Mouse (Mus musculus) stomach, embryonic 16.5 days (tissue): ENCODE data around the gene Slc6a5. TPM values are rescaled to one million over a fixed set of nuclear protein-coding genes. Genes with fewer than 3 reads are reported as not detected.

ENCODE experiments used
- ATAC-seq: fragments of 200-750 bp; cut with Nextera tagmentation; 2 replicates; pipeline ENCODE4 v1.8.0; 2017; ENCODE audit warnings: moderate number of reproducible peaks, moderate TSS enrichment; ENCODE audit not compliant: insufficient read depth, low FRiP score
- H3K27ac ChIP-seq: fragments of 300-500 bp; sonication (generic); 2 replicates; pipeline ENCODE4 v1.5.1; 2014; ENCODE audit warnings: low read length
- H3K27me3 ChIP-seq: fragments of 300-500 bp; sonication (generic); 2 replicates; pipeline ENCODE4 v1.6.1; 2014; ENCODE audit warnings: low read length, control low read depth, mixed read lengths; ENCODE audit not compliant: control insufficient read depth, insufficient read depth
- H3K36me3 ChIP-seq: fragments of 300-500 bp; sonication (generic); 2 replicates; pipeline ENCODE4 v1.6.1; 2014; ENCODE audit warnings: low read length; ENCODE audit not compliant: control insufficient read depth, insufficient read depth
- H3K4me1 ChIP-seq: fragments of 300-500 bp; sonication (generic); 2 replicates; pipeline ENCODE4 v1.6.1; 2014; ENCODE audit warnings: low read length, control low read depth, mixed read lengths; ENCODE audit not compliant: control insufficient read depth, insufficient read depth
- H3K4me2 ChIP-seq: fragments of 300-500 bp; sonication (generic); 2 replicates; pipeline ENCODE4 v1.6.1; 2014; ENCODE audit warnings: low read depth, low read length, mixed read lengths
- H3K4me3 ChIP-seq: fragments of 300-500 bp; sonication (generic); replicated peaks from 2 replicates; pipeline ENCODE4 v1.5.1; 2014; ENCODE audit warnings: mild to moderate bottlenecking, low read length
- H3K9ac ChIP-seq: fragments of 300-500 bp; sonication (generic); 2 replicates; pipeline ENCODE4 v1.6.1; 2014; ENCODE audit warnings: low read length
- H3K9me3 ChIP-seq: fragments of 300-500 bp; sonication (generic); replicated peaks from 2 replicates; pipeline ENCODE4 v1.6.1; 2016; ENCODE audit warnings: low read length, control low read depth; ENCODE audit not compliant: control insufficient read depth
- WGBS: fragments of 180-500 bp; shearing (Covaris S2); extraction: QIAGEN DNeasy Blood & Tissue Kit; methylation state at CpG from one replicate; pipeline ENCODE4 v1.1.7; 2014; 5-methylcytosine and 5-hydroxymethylcytosine counted together
- polyA plus RNA-seq: library from polyadenylated mRNA; unstranded; fragments of >200 nt; fragmentation: Nextera tagmentation; extraction: Ambion mirVana; gene quantifications from 2 replicates; pipeline ENCODE4 v1.2.1, GENCODE M21; 2015

The Slc6a5 gene
- polyA plus RNA-seq, 1 experiment from 2014 or later = not detected

- Histone ChIP-seq H3K36me3 (no peaks in the 10 kb centered on the region), H3K9me3 (no peaks in the 10 kb centered on the region), H3K4me2 (0 out of 2 replicates have a peak overlapping the region, but pooled peaks have one; percentile 16), H3K4me1 (no peaks in the 10 kb centered on the region), H3K9ac (no peak overlapping the region), H3K27ac (no peak overlapping the region), H3K4me3 (no peak overlapping the region), H3K27me3 (no peaks in the 10 kb centered on the region)
- WGBS = 20% methylated on average over 6 of the region's 6 CpGs
- no peak for ATAC-seq
Measured at GRCm38 (mm10) chr7:49984698-49985097, 74.8 kb downstream of the Slc6a5 start.

- no peak overlapping the region for H3K27ac ChIP-seq
- no peaks in the 10 kb centered on the region for H3K27me3 ChIP-seq
- no peak overlapping the region for H3K9ac ChIP-seq
- no peaks in the 10 kb centered on the region for H3K36me3 ChIP-seq
- no peaks in the 10 kb centered on the region for H3K9me3 ChIP-seq
- no peaks in the 10 kb centered on the region for H3K4me1 ChIP-seq
- H3K4me2 ChIP-seq = no peak overlapping the region
- 93% methylated on average over 8 of the region's 8 CpGs for WGBS
- ATAC-seq = no peak
- no peak overlapping the region for H3K4me3 ChIP-seq
Measured at GRCm38 (mm10) chr7:49985947-49986346, 76.0 kb downstream of the Slc6a5 start.

- no peak overlapping the region for H3K27ac ChIP-seq
- H3K4me2 ChIP-seq = no peak overlapping the region
- H3K9ac ChIP-seq = no peak overlapping the region
- no peaks in the 10 kb centered on the region for H3K4me1 ChIP-seq
- no peaks in the 10 kb centered on the region for H3K27me3 ChIP-seq
- no peaks in the 10 kb centered on the region for H3K9me3 ChIP-seq
- no peak overlapping the region for H3K4me3 ChIP-seq
- ATAC-seq = no peak
- no peaks in the 10 kb centered on the region for H3K36me3 ChIP-seq
- WGBS = 63% methylated on average over 4 of the region's 4 CpGs
Measured at GRCm38 (mm10) chr7:49999321-49999720, 89.4 kb downstream of the Slc6a5 start.

- 74% methylated on average over 2 of the region's 2 CpGs for WGBS
- H3K36me3 ChIP-seq = no peaks in the 10 kb centered on the region
- H3K4me2 ChIP-seq = no peak overlapping the region
- H3K4me1 ChIP-seq = no peaks in the 10 kb centered on the region
- no peak for ATAC-seq
- no peaks in the 10 kb centered on the region for H3K9me3 ChIP-seq
- H3K9ac ChIP-seq = no peak overlapping the region
- H3K27ac ChIP-seq = no peak overlapping the region
- H3K27me3 ChIP-seq = no peaks in the 10 kb centered on the region
- no peak overlapping the region for H3K4me3 ChIP-seq
Measured at GRCm38 (mm10) chr7:50005268-50005667, 95.3 kb downstream of the Slc6a5 start.

Other genes starting within 250 kb of the Slc6a5 start
- 24.8 and 25.3 TPM in 2 replicates for gene Htatip2, start 151.0 kb upstream of the Slc6a5 start, polyA plus RNA-seq
- gene Prmt3, start 131.8 kb upstream of the Slc6a5 start, polyA plus RNA-seq = 40.1 and 42.0 TPM in 2 replicates
- gene Nell1, start 64.7 kb downstream of the Slc6a5 start, polyA plus RNA-seq = 4.0 and 4.6 TPM in 2 replicates